15 mouse cellular contexts compared by ENCODE assay signal in genomic region chr1:136875006-136875405, GRCm38 (mm10).
"Had no signal": no experiment of that assay in that cellular context is flagged by ENCODE, and none has a peak within 500 bp of the region (broad histone marks: within the 10 kb centered on the region; RNA-seq: fewer than 3 reads in every experiment).

No protein-coding gene starts in this region.

- DNase-seq: kidney, postnatal 10 days; kidney, postnatal 36 days; layer of hippocampus, postnatal 36 days; left cerebral cortex, postnatal 4 days; lung, adult 2 months; lung, postnatal 14 days; lung, postnatal 4 days; midbrain, embryonic 14.5 days; thymus, adult 18-20 months; thymus, postnatal 14 days; thymus, postnatal 4 days had no signal

- ATAC-seq: liver, embryonic 12.5 days had no signal

- H3K27me3 ChIP-seq: kidney, embryonic 15.5 days; limb, embryonic 12.5 days; liver, embryonic 12.5 days; liver, embryonic 15.5 days had no signal
